Mouse (Mus musculus) megakaryocyte, adult 5-6 weeks (primary cell): ENCODE data around the gene Cacfd1. TPM values are rescaled to one million over a fixed set of nuclear protein-coding genes. Genes with fewer than 3 reads are reported as not detected.

Experiments
- ATAC-seq: 2 replicates; pipeline ENCODE4 v1.8.0; 2016; ENCODE audit warnings: mild to moderate bottlenecking, inconsistent platforms; ENCODE audit not compliant: poor library complexity, severe bottlenecking
- total RNA-seq, 2 experiments: library from RNA; stranded (forward) in 1 of 2; stranded (reverse) in 1 of 2; fragments of 153-499, 151-499 nt in 1 of 2; fragments of 221-1000, 200-1000 nt in 1 of 2; gene quantifications; 2 replicates each; pipeline versions ENCODE4 v1.2.3 to v1.2.4; 2015 to 2017

The Cacfd1 gene
- total RNA-seq (2015) (11.9 and 14.9 TPM in 2 replicates), total RNA-seq (2017) (4.7 and 7.5 TPM in 2 replicates)

DNA sequence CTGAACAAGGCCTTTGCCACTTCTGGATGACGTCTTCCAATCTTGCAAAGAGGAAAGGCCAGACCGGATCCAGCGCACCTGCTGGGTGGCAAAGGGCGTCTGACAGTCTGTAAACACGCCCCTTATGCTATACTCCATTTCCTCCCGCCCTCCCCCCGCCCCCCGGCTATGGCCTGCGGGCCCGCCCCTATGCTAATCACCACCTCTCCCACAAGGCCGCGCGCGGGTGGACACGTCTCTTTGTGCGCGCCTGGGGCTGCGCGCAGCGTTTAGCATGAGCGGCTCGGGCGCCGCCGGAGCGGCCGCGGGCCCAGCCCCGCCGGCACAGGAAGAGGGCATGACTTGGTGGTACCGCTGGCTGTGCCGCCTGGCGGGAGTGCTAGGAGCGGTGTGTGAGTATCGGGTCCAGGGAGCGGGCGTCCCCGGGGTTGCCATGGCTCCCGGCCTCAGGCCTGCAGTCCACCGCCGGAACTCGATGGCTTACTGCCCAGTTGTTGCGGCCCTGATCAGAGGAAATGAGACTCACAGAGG lies at the start of gene Cacfd1:
Gene Cacfd1 (plus strand): TSS at position 213 of the 531 bp plus-strand sequence.
- peak; percentile 93 for ATAC-seq

DNA sequence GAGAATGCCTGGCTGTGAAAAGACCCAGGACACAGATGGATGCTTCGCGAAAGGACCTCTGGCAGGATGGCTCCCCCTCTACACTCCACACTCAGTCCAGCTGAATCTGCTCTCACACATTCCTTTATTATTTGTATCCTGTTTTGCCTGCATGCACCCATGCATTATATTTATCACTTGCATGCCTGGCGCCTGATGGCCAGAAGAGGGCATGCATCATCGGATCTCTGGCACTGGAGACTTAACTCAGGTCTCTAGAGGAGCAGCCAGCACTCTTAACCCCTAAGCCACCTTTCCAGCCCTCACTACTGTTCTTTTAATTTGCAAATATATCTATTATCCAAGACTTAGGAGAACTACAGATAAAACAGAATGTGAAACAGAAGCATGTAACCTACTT lies 49.0 kb upstream of the Cacfd1 start:
- ATAC-seq: no peak

DNA sequence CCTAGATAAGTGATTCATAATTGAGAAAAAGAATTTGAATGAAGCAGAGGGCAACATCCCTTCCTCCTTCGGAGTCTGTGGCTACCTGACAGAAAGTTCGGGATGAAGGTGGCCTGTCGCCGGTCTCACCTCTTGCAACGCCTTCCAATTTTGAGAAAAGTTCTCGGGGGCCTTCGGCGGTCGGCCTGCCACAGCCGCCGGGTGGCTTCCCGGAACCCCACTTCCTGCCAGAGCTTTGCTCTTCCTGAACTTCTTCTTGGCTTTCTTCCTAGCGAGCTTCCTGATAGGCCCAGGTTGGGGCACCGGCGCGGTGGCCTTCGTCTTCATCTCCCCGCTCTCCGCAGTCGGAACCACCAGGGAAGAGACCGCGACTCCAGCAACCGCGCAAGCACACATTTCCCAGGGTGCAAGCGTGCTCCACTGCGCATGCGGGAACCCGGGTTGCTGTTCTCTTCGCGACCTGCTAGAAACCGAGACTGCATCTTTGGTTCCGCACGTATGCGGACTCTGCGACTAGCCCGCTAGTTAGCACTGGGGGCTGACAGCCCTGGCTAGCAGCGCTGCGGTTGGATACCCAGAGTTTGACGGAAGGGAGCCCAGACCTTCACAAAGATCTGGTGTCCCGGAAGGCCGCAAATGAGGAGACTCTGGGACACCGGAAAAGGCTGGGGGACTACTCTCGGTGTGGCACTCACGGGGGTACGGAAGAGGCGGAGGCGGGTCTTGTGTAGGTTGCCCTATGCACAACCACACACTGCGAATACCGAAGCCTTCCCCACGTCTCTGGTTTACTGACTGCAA lies 45.6 kb upstream of the Cacfd1 start, which contains the start of gene Rexo4:
Gene Rexo4 (minus strand): TSS at position 464 of the 801 bp plus-strand sequence.
- peak; percentile 95 for ATAC-seq

DNA sequence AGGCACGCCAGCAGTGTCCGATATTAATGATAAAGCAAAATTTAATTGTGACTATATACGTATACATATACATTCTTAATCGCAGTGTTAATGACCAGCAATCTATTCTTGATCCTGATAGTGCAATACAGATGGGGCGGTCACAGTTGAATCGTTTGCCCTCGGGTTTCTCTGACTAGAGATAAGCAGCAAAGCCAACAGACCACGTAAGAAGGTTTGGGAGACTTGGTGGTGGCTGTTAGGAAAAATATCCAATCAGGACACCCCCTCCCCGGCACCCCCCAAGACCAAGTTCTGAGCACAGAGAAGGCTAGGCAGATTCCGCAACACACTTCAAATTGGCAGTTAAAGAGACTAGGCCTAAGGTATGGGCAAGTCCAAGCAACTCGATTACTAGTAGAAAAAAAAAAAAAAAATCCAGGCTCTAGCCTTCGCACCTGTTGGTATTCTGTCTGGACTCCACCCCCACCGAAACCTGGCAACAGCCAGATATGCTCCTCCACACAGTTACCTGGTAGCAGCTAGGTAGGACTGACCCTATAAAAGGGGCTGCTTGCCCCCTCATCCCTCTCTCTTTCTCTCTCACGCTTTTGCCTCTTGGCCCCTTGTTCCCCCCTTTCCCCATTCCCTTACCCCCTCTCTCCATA lies 44.9 kb upstream of the Cacfd1 start:
- ATAC-seq: no peak

DNA sequence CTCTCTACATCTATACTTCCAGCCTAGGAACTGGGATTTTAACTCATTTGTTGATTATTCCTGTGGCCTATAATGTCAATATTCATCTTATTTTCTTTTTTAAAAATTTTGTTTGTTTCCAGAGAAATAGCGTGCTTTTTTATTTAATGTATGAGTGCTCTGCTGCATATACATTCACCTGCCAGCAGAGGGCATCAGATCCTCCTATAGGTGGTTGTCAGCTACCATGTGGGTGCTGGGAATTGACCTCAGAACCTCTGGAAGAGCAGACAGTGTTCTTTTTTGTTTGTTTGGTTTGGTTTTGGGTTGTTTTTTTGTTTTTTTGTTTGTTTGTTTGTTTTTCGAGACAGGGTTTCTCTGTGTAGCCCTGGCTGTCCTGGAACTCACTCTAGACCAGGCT lies 42.5 kb upstream of the Cacfd1 start:
- no peak for ATAC-seq

DNA sequence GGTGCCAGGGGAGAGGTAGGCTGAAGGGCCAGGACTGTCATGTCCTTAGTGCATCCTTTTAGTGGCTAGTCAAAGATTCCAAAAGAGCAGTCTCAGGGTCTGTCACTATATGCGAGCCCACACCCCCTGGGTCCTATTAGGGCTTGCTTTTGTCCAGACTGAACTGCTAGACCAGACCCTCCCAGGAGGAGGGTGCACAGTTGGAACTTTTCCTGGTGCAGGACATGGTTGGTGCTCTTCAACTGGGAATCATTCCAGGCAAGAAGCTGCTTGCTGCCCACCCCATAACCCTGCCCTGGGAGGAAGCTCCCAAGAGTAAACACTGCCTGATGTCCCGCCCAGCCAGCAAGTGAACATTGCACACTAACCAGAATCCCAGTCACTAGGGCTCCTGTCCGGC lies 36.6 kb upstream of the Cacfd1 start, which contains the start of gene Adamts13:
Gene Adamts13 (plus strand): TSS at position 301 of the 400 bp plus-strand sequence.
- no peak for ATAC-seq

DNA sequence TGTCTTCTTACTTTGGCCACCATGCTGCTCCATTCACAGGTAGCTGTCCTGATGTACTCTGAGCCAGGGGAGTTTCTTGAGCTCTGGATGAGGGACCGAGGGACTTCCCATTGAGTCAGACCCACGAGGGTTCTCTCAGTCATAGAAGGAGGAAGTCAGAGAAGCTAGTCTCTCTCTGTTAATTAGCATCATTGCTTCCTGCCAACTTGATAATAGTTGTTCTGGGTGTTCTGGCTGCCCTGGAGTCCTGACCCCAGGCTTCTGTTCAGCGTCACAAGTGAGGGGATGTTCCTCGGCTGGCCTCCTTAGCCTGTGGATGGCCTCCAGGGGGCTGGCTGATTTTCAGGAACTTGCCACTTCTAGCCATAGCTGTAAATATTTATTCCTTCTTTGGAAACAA lies 35.8 kb upstream of the Cacfd1 start:
- peak; percentile 35; the same call in 1 of the 2 replicates for ATAC-seq

DNA sequence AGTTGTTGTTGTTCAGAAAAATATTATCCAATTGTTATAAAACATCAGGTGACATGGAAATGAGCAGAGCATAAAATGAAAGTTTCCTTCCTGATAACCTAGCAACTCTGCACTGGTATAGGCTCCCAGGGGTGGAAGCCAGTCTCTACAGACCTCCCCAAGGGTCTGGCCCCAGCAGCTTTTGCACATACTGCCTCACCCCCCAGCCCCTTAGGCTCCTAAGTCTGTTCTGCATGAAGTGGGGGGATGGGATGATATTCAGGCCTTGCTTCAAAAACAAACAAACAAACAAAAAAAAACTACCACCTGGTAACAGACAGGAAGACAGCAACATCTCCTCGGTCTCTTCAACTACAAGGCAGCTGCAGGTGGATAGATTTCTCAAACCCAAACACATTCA lies 29.4 kb upstream of the Cacfd1 start:
- ATAC-seq: no peak

DNA sequence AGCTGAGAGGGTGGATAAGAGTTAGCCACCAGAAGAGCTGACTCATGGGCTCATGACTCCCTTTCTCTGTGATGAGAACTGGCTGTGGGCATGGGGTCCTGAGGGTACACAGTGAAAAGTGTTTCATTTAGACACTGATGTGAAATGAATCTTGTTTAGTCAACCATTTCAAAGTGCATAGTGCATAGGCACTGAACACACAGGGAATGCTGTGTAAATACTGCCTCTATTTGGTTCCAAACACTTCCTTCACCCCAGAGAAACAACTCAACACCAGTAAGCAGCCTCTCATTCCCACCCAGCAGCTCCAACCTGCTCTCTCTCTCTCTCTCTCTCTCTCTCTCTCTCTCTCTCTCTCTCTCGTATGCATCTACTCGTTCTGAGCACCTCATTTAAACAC lies 25.5 kb upstream of the Cacfd1 start:
- no peak for ATAC-seq

DNA sequence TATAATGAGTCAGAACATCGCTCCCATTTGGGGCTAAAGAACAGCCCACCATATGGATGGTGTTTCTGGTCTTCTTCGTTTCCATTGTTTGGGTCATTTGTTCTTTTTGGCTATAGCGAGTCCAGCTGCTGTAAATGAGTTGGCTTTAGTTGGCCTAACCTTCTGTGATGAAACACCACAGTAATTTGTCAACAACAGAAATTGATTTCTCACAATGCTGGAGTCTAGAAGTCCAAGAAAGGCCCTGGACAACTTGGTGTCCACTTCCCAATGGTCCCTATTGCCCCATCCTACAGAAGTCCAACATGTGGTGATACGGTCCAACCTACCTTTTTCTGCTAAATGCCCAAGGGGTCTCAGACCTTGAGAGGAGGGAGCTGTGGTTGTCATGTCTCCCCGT lies 25.1 kb upstream of the Cacfd1 start:
- no peak for ATAC-seq

DNA sequence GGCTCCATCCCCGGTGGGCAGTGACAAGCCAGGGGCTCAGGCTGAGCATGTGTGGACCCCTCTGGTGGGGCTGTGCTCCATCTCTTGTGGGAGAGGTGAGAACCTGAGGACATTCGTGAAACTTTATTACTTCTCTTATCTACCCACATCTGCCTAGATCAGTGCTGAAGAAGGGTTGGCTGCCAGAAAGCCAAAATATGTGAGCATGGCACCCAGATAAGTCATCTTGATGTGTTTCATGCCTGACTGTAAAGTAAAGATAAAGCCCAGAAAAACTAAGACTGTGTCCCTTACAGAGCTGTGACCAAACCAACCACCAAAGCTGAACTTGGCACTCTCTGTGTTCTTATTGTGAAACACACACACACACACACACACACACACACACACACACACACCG lies 15.8 kb upstream of the Cacfd1 start:
- ATAC-seq: no peak

DNA sequence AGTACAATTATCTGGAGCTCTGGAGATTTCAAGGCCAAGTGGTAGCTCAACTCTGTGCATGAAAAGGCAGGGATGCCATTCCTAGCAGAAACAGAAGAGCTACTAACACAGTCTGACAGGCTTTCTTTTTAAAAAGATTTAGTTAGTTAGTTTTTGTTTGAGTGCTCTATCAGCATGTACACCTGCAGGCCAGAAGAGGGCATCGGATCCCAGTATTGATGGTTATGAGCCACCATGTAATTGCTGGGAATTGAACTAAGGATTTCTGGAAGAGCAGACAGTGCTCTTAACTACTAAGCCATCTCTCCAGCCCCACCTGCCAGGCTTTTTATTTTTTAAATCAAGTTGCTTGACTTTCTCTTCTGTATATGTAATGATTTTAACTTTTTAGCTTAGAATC lies 12.2 kb upstream of the Cacfd1 start:
- no peak for ATAC-seq

DNA sequence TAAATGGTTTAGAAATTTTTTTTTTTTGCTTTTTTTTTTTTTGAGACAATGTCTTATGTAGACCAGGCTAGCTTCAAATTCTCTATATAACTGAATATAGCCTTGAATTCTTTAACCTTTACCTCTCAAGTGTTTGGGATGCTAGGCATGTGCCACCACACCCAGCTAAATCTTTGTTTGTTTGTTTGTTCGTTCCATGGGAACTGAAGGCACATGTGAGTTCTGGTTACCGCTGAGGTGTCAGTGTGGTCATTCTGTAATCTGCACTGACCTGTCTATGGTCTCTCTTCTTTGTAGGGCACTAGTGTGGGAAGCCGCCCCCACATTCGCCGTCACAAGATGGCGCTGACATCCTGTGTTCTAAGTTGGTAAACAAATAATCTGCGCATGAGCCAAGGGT lies 11.7 kb upstream of the Cacfd1 start:
- ATAC-seq: no peak

DNA sequence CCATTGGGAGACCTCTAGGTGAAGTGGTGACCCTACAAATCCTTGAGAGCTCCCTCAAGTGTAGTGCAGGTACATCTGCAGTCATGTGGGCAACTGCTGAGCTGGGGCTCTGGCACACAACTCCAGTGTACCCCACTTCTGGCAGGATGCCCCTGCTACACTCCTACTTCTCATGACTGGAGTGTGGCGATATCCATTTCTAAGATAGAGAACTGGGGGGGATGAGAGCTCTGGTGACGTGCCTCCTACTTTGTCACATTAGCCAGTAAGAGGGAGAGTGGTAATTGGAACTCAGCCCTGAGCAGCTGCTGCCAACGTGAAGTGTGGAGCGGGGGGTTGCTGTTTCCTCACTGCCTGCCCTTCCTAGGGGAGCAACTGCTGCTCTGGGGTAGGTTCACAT lies 3.5 kb upstream of the Cacfd1 start:
- ATAC-seq: no peak

DNA sequence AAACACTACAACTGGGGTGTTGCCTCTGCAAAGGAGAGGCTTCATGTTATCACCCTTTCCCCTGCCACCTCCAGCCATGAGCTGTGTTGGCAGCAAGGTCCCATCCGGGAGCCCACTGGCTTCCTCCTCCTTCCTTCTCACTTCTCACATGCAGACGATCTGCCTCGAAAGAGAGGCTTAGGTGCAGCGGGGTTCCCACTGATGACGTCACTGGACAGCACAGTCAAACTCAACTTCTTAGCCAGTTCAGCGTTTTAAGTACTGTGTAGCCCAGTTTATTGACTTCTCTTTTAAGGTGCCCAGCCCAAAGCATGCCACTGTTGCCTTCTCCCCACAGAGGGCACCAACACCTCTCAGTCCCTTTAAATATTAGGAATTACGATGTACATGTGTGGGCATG lies 2.0 kb upstream of the Cacfd1 start:
- no peak for ATAC-seq

DNA sequence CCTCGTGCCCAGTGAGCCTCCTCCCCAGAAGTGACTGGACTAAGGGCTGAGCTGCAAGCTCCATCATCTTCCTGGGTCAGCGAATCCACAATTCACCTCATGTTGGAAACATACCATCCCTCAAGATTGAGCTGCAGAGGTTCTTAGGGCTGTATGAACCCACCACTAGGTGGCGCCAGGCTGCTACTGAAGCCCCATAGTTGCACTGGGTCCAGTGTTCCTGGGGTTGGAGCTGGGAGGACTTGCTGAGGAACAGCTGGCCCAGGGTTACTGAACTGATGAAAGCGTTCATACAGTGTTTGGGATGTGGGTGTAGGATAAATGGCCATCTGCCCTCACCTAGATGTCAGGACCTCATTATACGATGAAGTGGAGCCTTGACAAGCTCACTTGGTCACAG lies 8.1 kb downstream of the Cacfd1 start:
- ATAC-seq: peak; percentile 79

DNA sequence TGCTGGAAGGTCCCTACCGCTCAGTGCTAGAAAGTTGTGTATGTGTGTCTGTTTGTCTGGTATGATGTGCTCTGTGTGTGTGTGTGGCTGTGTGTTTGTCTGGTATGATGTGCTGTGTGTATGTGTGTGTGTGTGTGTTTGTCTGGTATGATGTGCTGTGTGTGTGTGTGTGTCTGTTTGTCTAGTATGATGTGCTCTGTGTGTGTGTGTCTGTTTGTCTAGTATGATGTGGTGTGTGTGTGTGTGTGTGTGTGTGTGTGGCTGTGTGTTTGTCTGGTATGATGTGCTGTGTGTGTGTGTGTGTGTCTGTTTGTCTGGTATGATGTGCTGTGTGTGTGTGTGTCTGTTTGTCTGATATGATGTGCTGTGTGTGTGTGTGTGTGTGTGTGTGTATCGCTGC lies 9.8 kb downstream of the Cacfd1 start:
- no peak for ATAC-seq

DNA sequence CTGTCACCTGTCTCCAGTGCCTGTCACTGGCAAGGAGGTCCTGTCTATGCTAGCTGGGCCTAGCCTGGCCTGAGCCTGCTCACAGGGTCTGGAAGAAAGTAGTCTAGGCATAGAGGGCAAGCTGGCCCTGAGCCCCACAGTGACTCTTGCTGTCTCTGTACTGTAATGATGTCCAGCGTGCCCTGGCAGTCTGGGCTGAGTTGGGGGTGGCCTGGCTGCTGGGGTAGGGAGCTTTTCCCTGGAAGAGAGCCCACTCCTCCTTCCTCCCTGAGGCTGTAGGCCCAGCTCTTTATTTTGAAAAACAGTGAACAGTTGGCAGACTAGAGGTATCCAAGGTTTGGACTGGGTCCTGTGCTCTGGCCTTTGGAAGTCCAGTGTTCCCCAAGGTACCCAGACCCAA lies 11.4 kb downstream of the Cacfd1 start:
- ATAC-seq: no peak

DNA sequence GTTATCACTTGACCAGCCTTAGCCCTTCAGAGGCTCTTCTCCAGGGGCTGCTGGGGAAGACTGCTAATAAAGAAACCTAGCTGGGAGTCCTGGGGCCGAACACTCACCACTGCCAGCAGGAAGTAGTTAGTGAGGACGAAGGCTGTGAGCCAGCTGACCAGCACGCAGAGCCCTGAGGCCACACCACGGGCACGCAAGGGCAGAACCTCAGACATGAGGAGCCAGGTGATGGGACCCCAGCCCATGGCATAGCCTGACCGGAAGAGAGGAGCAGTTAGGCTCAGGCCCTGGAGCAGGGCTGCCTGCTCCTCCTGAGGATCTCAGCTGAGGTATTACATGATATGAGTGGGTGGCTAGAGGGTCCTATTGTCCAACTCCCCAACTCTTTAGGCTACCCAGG lies 12.9 kb downstream of the Cacfd1 start:
- ATAC-seq: no peak

DNA sequence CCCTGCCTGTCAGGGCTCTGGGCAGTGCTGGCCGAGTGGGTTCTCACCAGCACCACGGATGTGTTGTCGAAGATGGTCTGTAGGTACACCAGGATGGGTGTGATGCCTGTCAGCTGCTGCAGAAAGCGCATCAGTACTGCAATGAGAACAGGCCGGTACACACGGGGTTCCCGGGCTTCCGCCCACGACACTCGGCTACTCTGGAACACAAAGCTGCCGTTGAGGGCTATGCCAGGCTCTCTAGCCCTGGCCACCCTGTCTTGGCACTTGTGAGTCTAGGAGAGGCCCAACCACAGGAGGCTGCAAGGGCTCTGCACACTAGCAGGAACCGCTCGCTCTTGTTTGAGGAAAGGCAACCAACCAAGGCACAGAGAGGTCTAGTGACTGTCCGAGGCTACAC lies 14.4 kb downstream of the Cacfd1 start:
- ATAC-seq: no peak

DNA sequence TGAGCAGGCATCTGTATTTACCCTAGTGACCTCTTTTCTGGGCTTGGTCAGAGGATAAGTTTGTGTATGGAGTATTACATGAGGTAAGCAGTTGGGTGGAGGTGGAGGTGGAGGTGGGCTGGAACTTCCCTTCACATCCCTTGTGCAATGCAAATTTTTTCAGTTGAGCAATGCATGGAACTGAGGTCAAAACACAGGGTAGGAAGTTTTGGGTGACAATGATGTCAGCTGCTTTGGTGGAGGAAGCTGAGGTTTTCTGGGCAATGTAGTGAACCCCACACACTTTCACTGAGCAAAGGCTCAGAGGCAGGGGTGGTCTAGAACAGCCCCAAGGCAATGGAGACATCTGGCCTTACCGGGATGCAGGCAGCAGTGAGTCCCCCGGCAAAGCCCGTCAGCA lies 15.8 kb downstream of the Cacfd1 start:
- ATAC-seq: peak; percentile 57

DNA sequence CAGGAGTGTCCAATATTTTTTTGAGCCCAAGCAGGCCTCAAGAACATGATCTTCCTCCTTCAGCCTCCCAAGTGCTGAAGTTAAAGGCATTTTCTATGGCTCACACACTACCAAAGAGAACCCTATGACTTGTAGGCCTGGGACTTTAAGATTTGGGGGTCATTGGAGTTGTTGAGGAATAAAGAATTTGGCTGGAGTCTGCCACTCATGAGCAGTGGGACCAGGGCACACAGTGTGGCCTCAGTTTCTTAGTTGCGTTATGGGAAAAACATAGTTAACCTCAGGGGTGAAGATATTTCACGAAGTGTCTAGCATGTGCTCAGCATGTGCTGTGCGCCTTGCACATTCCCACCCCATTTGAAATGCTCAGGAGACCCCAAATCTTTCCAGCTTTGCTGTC lies 16.6 kb downstream of the Cacfd1 start:
- no peak for ATAC-seq
